Mouse (Mus musculus) spleen, adult 12 weeks (tissue): ENCODE results near the gene Fxr1.
A peak's percentile ranks its signal among the peaks of the same experiment; 100 is the strongest.
"Not testable (repeated sequence)": the region's sequence is repeated elsewhere in the genome, so short reads cannot be mapped to it uniquely, and the experiment has no call there.

Experiments
- DNase-seq: peaks from one replicate; pipeline ENCODE4 v3.0.0; 2022; ENCODE audit warnings: low spot score

Fxr1 gene

DNA sequence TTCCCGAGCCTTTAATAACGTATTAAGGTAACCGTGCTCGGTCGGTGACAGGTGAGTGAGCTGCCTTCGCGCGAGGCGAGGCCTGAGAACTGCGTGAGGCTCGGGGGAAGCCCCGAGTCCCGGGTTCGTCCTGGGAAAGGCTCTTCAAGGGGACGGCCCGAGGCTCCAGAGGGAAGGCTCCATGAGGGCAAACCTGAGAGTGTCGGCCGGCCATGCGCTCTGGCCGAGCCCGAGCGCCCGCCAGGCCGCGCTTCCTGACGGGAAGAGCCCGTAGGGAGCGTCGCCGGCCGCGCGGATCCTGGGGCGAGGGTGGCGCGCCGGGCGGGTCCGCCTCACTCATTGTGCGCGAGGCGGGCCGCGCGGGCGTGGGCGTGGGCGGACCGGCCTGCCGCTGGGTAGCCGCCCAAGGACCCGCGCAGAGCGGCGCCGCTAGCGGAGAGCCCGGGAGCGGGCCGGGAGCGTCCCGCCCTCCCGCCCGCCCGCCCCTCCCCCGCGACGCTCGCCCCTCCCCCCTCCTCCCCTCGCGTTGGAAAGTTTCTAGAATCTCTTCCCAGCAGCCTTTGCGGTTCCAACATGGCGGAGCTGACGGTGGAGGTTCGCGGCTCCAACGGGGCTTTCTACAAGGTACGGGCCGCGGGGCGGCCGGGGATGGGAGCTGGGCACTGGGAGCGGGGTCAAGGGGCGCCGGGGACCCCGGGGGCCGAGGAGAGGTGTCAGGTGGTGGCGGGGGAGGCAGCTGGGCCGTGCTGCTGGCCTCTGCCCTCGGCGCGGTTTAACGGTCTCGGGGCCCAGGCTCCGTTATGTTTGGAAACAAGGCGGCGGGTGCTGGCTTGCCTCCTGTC, at the start of gene Fxr1:
Gene Fxr1, plus strand, starts transcription at position 404 of the 842 bp plus-strand sequence.
- DNase-seq = peak; percentile 69

DNA sequence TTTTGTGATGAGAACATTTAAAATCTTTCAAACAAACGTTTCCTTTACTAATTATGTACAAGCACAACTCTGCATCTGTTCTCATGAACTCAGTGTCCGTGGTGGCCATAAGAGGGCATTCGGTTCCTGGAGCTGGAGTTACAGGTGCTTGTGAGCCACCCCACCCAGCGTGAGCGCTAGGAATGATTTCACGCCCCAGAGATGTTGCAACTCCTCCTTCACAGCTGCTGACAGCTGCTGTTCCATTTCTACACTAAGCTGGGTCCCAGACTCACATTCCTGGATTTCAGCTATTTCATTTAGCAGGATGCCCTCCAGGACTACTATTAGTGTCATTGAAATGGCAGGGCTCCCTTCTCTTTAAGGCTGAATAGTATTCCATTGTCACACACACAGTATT, 40.3 kb upstream of the Fxr1 start:
- no peak for DNase-seq

DNA sequence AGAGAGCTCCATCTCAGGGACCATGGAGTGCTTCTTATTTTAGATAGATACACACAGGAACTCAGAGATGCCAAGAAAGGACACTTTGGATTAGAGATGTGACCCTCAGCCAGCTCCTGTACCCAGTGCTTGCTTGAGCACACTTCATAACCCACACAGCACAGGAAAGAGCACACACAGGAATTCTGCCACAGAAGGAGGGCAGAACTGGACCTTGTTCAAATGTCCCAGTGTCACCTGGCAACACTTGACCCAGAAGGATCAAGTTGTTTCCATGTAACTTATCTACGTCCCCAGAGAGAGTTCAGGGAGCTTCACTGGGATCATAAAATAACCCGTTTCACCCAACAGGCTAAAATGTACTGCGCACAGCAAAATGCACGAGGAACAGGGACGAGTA, 37.0 kb upstream of the Fxr1 start:
- DNase-seq = no peak

DNA sequence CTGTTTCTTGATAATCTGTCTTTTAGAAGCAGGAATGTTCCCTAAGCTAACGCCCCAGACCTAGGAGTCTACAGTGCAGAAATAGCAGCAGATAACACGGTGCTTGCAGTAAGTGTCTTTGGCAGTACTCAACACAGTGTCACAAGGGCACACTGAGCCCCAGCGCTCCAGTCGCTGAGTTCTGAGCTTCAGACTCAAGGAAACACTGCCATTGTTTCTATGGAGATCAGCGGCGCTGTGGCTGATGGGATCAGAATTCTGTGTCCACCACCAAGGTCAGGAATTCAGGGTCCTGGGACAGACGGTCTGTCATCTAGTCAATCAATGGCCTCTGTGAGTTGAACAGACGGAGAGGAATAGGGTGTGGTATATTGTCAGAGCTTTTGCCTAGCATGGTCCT, 30.4 kb upstream of the Fxr1 start:
- DNase-seq = no peak

DNA sequence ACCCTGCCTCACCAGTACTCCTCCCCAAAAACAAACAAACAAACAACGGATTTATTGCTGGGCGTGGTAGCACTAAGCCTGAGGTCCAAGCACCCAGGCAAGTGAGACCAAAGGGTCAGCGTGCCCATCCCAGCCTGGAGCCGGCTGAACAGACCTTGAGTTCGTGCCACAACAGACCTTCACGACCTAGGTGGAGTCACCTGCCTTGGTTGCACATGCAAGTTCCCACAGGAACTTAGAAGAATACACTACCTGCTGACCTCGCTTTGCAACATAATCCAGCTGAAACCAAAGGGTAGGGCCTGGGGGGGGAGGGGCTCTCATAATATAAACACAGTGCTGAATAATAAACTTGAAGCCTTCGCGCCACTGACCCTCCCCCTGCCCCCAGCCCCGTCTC, 29.3 kb upstream of the Fxr1 start:
- no peak for DNase-seq

DNA sequence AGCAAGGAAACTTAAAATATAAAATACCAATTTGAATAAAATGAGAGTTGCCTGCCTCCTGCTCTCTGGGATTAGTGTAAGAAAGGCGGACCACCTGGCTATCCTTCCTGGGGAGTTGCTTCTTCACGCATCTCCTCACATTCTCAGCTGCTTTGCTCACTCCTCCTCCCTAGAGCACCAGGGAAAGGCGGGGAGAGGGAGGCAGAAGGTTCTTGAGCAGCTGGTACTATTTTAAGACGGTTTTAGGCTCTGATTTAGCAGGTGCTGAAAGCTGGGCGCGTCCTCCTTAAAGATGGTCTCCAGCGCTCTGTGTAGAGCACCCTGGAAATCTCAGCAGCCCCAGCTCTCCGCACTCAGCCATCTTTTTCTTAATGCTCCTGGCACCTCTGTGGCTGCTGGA, 28.8 kb upstream of the Fxr1 start:
- no peak for DNase-seq

DNA sequence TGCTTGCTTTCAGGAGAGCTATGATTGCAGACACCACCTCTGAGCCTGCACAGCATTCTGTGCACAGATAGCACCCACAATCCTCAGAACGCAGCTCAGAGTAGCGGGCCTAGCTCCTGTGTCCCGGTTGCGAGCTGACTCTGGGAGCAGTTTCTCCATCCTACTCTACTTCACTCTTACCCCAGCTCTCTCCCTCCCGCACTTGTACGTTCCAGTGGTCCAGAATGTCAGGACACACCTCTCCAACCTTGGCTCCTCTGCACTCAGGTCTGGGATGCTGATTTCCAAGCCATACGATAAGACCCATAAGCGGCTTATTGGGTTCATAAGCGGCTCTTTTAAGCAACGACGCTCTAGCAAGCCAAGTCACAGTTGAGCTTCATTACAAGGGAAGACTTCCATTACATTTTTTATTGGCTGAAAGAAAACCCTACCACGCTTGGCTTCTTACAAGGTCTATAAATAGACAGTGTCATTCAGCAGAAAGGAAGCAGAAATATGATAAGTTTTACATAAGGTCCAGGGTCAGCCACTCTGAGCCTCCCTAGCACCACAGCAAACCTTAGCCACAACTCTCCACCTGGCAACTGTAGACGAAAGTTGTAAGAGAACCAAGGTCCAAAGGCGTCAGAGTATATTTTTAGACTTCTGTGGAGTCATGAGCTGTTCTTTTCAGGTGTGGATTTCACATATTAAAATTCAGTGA, 26.2 kb upstream of the Fxr1 start:
- no peak for DNase-seq

DNA sequence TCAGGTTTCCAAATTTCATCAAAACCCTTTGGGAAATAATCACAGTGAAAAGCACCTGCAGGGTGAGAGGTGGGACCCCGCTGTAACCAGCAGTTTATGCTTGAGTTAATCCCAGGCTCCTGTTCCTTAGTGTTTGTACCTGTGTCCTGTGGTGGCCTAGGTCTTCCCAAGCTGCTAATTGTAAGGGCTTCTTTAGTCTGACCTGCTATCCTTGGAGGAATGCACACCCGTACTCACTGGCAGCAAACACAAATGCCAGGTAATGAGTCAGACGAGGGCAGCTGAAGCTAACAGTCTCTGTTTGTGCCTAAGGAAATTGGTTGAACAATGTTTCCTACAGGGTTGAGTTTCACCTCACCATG, 25.6 kb upstream of the Fxr1 start:
- no peak for DNase-seq

DNA sequence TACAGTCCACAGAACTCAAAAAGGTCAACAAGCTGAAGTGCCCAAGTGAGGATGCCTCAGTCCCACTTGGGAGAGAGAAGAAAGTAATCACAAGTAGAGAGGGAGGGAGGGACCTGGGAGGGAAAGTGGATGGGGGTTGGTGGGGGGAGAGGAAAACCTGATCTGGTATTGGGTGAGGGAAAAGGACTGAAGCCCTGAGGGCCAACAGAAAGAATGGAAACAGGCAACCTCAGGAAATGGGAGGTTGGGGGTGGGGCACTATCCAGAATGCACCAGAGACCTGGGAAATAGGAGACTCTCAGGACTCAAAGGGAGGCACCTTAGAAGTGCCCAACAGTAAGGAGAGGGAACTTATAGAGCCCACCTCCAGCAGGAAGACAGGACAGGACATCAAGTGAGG, 18.1 kb upstream of the Fxr1 start:
- not testable (repeated sequence) for DNase-seq

DNA sequence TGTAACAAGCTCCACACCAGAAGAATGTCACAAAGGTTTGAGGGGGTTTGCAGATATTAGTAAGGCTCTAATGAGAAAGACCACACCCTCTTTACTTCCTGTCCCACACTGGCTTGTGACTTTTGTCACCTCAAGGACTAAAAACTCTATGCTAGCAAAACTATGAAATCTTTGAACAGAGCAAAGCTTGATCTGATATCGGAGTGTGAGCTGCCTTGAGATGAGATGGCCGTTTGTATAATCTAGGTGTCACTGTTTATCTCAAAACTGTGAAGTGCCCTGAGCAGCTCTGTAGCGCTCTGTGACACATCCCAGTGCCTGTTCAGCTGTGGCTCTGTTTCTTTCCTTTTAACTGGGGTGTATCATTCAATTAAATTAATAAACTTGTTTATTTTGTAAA, 15.9 kb upstream of the Fxr1 start:
- no peak for DNase-seq

DNA sequence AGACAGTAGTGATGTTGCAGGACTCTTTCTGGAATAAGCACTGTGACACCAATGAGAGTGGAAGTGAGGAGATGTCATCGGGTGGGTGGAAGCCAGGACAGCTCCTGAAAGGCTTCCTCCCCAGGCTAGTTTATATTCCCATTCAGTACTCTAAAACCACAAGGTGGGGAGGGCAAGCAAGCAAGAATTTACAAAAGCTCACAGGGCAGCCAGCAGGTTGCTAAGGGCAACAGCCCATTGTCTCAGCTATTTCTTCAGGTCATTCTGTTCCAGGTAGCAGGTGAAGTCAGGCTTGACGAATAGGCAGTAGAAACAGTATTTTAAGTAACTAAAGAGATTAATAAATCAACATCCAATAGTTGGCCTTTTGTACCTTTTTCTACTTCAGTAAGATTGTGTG, 13.4 kb upstream of the Fxr1 start:
- DNase-seq = no peak

DNA sequence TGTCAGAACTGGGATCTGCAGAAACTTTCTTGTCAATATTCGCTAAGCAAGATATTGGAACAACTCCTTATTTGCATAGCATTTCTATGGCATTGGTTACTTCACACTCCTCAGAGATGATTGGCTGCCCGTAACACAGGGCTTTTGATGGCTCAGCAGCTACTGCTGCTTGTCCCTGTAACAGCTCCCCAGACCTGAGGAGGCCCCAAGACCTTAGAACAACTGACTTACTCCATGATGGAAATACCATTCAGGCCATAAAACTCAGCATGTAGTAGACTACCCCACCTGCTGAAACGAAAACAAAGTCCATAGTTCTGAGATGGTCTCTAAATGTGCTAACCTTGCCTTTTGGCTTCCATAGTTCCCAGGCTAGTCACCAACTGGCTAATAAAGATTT, 12.9 kb upstream of the Fxr1 start:
- DNase-seq = no peak

DNA sequence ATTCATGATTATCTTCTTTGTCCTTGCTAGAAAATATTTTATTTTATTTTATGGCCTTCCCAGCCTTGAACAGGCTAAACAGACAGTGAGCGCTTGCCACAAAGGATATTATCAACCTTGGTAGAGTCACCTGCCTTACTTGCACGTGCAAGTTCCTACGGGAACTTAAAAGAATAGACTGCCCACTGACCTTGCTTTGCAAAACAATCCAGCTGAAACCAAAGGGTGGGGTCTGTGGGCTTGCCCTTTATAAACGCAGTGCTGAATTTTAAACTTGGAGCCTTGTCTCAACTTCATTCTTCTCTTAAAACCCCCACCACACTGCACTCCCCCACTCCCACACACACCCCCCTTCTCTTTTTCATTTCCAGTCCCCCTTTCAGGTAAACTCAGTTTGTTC, 12.1 kb upstream of the Fxr1 start:
- DNase-seq = no peak

DNA sequence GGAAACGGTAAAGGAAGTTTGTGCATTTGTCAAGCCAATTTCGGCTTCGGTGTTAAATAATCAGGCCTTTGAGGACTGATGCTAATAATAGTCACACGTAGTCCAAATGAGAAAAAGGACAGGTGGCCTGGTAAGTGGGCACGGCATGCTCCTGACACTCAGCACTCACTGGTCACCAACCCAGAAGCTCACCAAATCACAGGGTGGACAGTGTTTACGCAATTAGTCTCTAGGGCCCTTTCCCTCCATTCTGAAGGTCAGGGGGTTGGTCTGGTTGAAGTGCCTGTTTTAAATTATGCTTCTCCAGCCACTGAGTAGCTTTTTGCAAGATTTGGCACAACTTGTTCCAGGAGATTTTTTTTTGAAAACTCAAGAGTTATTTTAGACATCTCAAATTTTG, 11.6 kb upstream of the Fxr1 start:
- DNase-seq = no peak

DNA sequence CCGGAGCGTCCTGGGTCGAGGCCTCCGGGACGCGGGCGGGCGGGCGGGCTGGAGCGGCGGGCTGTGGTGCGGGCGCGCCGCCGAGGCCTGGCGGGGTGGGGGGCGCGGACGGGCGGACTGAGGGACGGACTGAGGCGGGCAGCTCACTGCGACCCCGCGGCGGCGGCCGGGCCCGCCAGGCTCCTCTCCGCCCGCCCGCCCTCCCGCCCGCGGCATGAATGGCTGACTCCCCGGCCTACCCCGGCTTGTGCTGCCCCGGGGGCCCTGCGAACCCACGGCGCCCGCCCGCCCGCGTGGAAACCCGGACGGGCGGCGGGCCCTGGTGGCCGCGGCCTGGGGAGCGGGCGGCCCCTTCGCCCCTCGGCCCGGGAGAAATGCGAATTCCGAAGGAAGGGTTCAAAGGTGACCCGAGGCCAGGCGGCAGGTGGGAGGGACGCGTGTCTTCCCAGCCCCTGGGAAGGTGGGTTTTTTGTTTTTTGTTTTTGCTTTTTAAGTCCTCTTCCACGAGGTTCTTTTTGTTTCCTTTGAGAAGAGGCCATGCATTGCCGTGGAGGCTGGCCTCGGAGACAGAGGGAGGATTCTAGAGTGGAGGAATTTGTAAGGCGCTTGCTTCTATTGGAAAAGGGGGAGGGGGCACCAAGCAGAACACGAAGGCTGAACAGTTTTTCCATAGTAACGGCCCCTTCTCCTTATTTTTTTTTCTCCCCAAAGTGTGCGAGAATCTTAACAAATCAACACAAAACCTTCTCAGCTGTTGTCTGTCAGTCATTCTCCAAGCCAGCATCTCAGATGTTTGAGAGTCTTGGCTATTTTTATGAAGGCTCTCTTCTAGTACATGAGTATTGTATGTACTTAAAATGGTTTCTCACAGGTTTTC, 877 bp downstream of the Fxr1 start:
- DNase-seq = no peak

DNA sequence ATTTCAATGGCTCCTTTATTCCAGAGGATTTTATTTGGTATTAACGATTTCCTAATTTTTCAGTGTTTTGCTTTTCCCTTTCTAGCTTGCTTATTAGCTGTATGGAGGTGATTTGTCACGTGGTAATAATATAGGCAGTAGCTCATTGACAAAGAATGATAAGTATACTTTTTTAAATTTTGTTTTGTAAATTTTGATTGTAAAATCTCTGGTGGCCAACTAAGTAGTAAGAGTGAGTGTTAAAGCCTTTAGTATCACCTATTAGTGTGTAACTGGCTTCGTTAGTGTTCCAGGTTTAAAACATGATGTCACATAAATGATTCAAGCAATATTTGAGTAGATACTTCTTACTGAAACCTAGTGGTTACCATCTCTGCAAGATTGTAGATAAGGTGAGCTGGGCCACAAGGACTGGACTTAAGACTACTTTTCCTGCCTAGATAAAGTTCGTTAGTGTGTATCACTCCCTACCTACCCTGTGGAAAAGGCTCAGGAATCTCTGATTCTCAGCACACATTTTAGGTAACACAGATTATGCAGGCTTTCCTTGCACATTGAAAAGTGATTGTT, 1.6 kb downstream of the Fxr1 start:
- no peak for DNase-seq

DNA sequence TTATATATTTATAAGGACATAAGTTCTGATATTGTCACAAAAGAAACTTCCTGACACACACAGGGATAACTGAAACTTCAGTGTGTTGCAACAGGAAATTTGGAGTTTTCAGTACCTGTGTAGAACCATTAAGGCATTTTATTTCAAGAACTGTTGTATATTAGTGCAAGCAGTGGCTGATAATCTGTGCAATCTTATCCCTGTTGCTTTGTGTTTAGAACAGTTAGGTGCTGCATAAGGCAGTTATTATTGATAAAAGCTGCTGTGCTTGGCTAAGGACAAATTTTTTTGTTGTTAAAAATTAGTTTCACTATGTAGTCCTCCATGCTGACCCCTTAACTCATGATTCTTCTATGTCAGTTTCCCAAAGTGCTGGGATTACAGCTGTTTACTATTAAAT, 9.2 kb downstream of the Fxr1 start:
- DNase-seq = no peak

DNA sequence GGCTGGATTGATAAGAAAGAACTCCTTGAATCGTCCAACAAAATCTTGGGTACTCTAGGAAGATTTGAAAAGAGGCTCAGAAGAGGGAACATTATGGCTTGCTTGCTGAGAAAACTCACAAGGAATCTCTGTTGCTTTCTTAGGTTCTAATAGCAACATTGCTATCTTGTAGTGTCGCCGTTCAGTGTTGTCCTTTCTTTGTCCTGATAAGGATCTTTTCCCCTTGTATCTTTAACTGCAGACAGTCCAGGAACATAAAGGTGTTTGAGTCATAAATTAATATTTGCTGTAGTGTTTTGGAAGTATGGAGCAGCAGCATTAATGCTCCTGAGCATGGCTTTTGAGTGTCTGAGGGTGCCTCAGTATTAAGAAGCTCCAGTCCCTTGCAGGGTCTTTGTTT, 10.9 kb downstream of the Fxr1 start:
- no peak for DNase-seq

DNA sequence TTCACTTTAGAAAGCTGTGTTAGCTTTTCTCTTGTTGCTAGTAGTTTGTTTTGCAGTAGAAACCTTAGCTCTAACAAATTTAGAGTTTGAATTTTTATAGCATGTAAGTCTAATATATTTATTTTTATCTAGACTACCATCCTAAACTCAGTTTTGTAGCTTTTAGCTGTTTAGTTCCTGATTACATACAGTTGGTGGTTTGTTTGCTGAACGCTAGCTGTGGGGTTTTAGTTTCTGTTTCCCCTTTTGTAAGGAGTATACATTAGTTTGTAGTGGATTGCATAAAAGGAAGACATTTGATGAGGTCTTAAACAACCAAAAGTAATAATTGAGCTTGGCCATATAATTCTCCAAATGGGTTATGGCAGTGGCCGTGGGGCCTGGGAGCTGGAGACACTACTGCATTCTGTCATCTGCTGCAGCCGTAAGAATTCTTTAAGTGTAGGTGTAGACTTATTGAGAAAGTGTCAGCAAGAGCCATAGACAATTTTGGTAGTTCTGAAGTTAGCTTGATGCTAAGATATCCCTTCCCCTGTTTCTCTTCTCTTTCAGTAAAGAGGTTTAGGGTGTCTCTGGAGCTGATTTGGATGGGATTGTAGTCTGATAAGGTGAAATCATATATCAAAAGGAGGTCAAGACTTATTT, 14.1 kb downstream of the Fxr1 start:
- no peak for DNase-seq

DNA sequence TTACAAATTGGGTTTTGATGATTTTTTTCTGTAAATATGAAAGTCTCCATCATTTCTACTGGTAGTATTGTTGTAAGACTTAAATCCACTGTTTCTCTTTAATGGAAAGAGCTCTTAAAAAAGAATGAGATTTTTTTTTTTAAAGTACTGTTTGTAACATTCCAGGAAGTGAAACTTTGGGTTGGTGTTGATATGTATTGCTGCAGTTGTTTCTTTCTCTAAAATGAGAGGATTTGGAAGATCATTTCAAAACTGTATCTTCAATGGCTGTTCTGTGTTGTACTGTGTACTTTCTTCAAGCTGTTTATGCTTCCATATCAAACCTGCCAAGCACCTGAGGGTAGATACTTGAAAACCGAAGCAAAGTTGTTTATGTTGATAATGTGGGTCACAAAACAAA, 15.1 kb downstream of the Fxr1 start:
- no peak for DNase-seq

DNA sequence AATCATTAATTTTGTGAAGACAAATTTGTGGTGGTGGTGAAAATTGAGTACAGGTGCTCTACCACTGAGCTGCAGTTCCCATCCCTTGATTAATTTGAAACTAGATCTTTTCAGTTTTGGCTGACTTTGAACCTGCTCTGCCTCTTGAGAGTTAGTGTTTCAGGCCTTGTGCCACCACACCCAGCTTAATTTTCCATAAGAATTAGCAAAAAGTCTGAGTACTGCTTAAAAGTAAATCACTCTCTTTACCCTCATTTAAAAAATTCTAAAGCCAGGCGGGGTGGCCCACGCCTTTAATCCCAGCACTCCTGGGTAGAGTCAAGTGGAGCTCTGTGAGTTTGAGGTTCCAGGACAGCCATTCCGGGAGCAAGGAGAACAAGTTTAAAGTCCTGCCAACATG, 16.0 kb downstream of the Fxr1 start:
- no peak for DNase-seq

DNA sequence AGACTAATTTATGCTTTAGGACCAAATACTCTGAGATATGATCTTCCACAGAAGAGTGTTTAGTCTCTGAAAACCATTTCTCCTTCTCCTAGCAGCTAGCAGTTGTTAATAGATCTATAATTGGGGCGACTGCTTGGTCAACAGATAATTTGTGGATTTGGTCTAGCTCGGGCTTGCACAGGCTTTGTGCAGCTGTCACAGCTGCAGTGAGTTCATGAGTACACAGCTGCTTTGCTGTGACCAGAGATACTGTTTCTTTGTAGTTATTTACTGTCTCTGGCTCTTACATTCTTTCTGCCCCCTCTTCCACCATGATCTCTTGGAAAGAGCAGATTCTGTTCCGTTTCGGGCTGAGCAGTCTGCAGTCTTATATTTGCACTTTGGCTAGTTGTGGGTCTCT, 22.2 kb downstream of the Fxr1 start:
- DNase-seq = no peak
